Mouse (Mus musculus) kidney, postnatal 25 days (tissue): ENCODE measurements around the gene Wdr12.
"Not testable (repeated sequence)": the region's sequence is repeated elsewhere in the genome, so short reads cannot be mapped to it uniquely, and the experiment has no call there.

ENCODE experiments used
- DNase-seq, 2 experiments: peaks; one replicate each; pipeline ENCODE4 v3.0.0; 2021; ENCODE audit warnings: mixed read lengths in 2 of 2

Wdr12 gene

GRCm38 (mm10) chr1:60098024-60098781 is at the start of gene Wdr12, which contains the start of gene Carf:
Gene Wdr12 (minus strand): TSS chr1:60098645.
Gene Carf (plus strand): TSS chr1:60098247.
- peak; percentile 98 for DNase-seq

GRCm38 (mm10) chr1:60137346-60137745 is 38.9 kb upstream of the Wdr12 start:
- DNase-seq = no peak

GRCm38 (mm10) chr1:60117721-60118455 is 19.4 kb upstream of the Wdr12 start:
- DNase-seq = no peak

- DNase-seq = no peak
Observed at GRCm38 (mm10) chr1:60104582-60104981, 6.1 kb upstream of the Wdr12 start.

- DNase-seq = no peak
Observed at GRCm38 (mm10) chr1:60098839-60099238, 394 bp upstream of the Wdr12 start.

- DNase-seq = peak; percentile 76 to 86
Observed at GRCm38 (mm10) chr1:60097277-60098023, 995 bp downstream of the Wdr12 start.

- no peak for DNase-seq
Observed at GRCm38 (mm10) chr1:60096572-60097276, 1.7 kb downstream of the Wdr12 start.

GRCm38 (mm10) chr1:60076411-60076810 is 22.0 kb downstream of the Wdr12 start:
- DNase-seq = no peak

- no peak for DNase-seq
Observed at GRCm38 (mm10) chr1:60075590-60075989, 22.9 kb downstream of the Wdr12 start.

GRCm38 (mm10) chr1:60074935-60075334 is 23.5 kb downstream of the Wdr12 start:
- no peak for DNase-seq

- DNase-seq = not testable (repeated sequence)
Observed at GRCm38 (mm10) chr1:60070725-60071124, 27.7 kb downstream of the Wdr12 start.

GRCm38 (mm10) chr1:60056310-60056709 is 42.1 kb downstream of the Wdr12 start:
- DNase-seq = no peak

- DNase-seq = no peak
Observed at GRCm38 (mm10) chr1:60054659-60055058, 43.8 kb downstream of the Wdr12 start.

GRCm38 (mm10) chr1:60047481-60047880 is 51.0 kb downstream of the Wdr12 start:
- not testable (repeated sequence) for DNase-seq

- no peak for DNase-seq
Observed at GRCm38 (mm10) chr1:60044595-60044994, 53.9 kb downstream of the Wdr12 start.

- DNase-seq = peak; percentile 48 to 74
Observed at GRCm38 (mm10) chr1:60042796-60043469, 55.5 kb downstream of the Wdr12 start, which contains the start of gene Ica1l. Gene Ica1l (minus strand): TSS chr1:60043184.

- DNase-seq = peak in 1 of 2 experiments; percentile 38
Observed at GRCm38 (mm10) chr1:60042398-60042795, 56.0 kb downstream of the Wdr12 start.

GRCm38 (mm10) chr1:60035044-60035443 is 63.4 kb downstream of the Wdr12 start:
- DNase-seq = no peak
